Comparison of ENCODE assay signal across 8 mouse cellular contexts in the genomic region with DNA sequence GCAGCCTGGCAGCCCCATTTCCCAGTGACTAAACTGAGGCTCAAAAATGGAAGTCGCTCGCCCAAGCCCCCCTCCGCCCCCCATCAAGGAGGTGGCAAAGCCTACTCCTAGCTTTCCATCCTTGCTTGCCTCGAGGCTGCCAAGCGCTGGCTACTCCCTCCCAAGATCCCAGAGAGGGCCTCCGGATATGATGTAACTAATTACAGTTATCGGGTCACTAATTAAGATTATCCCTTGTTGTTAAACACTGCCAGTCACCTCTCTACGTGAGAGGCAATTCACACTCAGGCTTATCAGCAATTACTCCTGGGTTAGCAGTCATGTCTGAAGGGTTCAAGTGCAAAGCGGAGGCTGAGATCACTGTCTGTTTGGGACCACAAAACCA. TPM values are rescaled to one million over a fixed set of nuclear protein-coding genes. Genes with fewer than 3 reads are reported as not detected.
A peak's percentile ranks its signal among the peaks of the same experiment; 100 is the strongest.
DNase-seq lines count a peak whose midpoint lies in the region; ATAC-seq lines count a peak whose summit lies in the region.

No protein-coding gene starts in this region.

- ATAC-seq in lung, embryonic 15.5 days (ENCODE audit: borderline replicate concordance, extremely low read depth, low FRiP score, low TSS enrichment) = no peak
- no peak; the same call in none of the 2 replicates for ATAC-seq in forebrain, embryonic 16.5 days
- ATAC-seq in liver, embryonic 11.5 days (replicated peaks; ENCODE audit: low FRiP score) = no peak
- ATAC-seq in stomach, embryonic 14.5 days (ENCODE audit: insufficient number of reproducible peaks, insufficient read depth, low FRiP score, low read depth) = peak; percentile 6; the same call in 1 of the 2 replicates
- no peak for ATAC-seq in megakaryocyte, adult 5-6 weeks (ENCODE audit: poor library complexity, severe bottlenecking)

- H3K36me3 ChIP-seq in lung, embryonic 15.5 days = no peaks in the 10 kb centered on the region
- H3K36me3 ChIP-seq in forebrain, embryonic 16.5 days (ENCODE audit: control insufficient read depth, insufficient read depth) = no peaks in the 10 kb centered on the region
- no peaks in the 10 kb centered on the region for H3K36me3 ChIP-seq in liver, embryonic 11.5 days (ENCODE audit: control insufficient read depth, insufficient read depth, low read length)
- no peaks in the 10 kb centered on the region; the same call in none of the 2 replicates for H3K36me3 ChIP-seq in stomach, embryonic 14.5 days (ENCODE audit: control insufficient read depth, insufficient read depth, low read length)

- H3K9me3 ChIP-seq in lung, embryonic 15.5 days = no peaks in the 10 kb centered on the region
- no peaks in the 10 kb centered on the region for H3K9me3 ChIP-seq in forebrain, embryonic 16.5 days (ENCODE audit: control insufficient read depth, low read length)
- H3K9me3 ChIP-seq in liver, embryonic 11.5 days (ENCODE audit: control insufficient read depth, low read length) = no peaks in the 10 kb centered on the region
- H3K9me3 ChIP-seq in stomach, embryonic 14.5 days (ENCODE audit: control insufficient read depth, low read depth, low read length) = no peaks in the 10 kb centered on the region

- peaks cover 35% of the 10 kb centered on the region for H3K4me1 ChIP-seq in lung, embryonic 15.5 days
- peaks cover 46% of the 10 kb centered on the region for H3K4me1 ChIP-seq in forebrain, embryonic 16.5 days (replicated peaks; ENCODE audit: control insufficient read depth, insufficient read depth, low read length)
- peaks cover 4% of the 10 kb centered on the region for H3K4me1 ChIP-seq in liver, embryonic 11.5 days (replicated peaks; ENCODE audit: control insufficient read depth, insufficient read depth, low read length)
- peaks cover 7% of the 10 kb centered on the region for H3K4me1 ChIP-seq in stomach, embryonic 14.5 days (ENCODE audit: control insufficient read depth, insufficient read depth, low read length)

- H3K4me2 ChIP-seq in lung, embryonic 15.5 days = peak overlapping the region; percentile 80
- H3K4me2 ChIP-seq in forebrain, embryonic 16.5 days (ENCODE audit: low read length) = peak overlapping the region; percentile 68
- H3K4me2 ChIP-seq in liver, embryonic 11.5 days = peak overlapping the region; percentile 61
- peak overlapping the region; percentile 82 for H3K4me2 ChIP-seq in stomach, embryonic 14.5 days (replicated peaks; ENCODE audit: low read depth, low read length)

- peak overlapping the region; percentile 88 for H3K9ac ChIP-seq in lung, embryonic 15.5 days
- H3K9ac ChIP-seq in forebrain, embryonic 16.5 days (replicated peaks; ENCODE audit: low read depth, low read length) = peak overlapping the region; percentile 97
- peak overlapping the region; percentile 72; the same call in 1 of the 2 replicates for H3K9ac ChIP-seq in liver, embryonic 11.5 days (ENCODE audit: low read depth, low read length)
- H3K9ac ChIP-seq in stomach, embryonic 14.5 days (replicated peaks; ENCODE audit: low read depth, low read length) = peak overlapping the region; percentile 90

- peak overlapping the region; percentile 87 for H3K27ac ChIP-seq in lung, embryonic 15.5 days
- peak overlapping the region; percentile 89 for H3K27ac ChIP-seq in forebrain, embryonic 16.5 days (ENCODE audit: low read length)
- 0 out of 2 replicates have a peak overlapping the region, but pooled peaks have one; percentile 74 for H3K27ac ChIP-seq in liver, embryonic 11.5 days (ENCODE audit: low read depth, low read length)
- H3K27ac ChIP-seq in stomach, embryonic 14.5 days (ENCODE audit: low read length) = no peak overlapping the region

- no peaks in the 10 kb centered on the region for H3K27me3 ChIP-seq in lung, embryonic 15.5 days
- H3K27me3 ChIP-seq in forebrain, embryonic 16.5 days (replicated peaks; ENCODE audit: control insufficient read depth, insufficient read depth, low read length) = no peaks in the 10 kb centered on the region
- peaks cover 37% of the 10 kb centered on the region for H3K27me3 ChIP-seq in liver, embryonic 11.5 days (replicated peaks; ENCODE audit: control insufficient read depth, insufficient read depth, low read length)
- H3K27me3 ChIP-seq in stomach, embryonic 14.5 days (ENCODE audit: control insufficient read depth, insufficient read depth, low read length) = no peaks in the 10 kb centered on the region

- no peak for DNase-seq in lung, postnatal 36 days
- DNase-seq in liver, embryonic 11.5 days (ENCODE audit: low spot score) = no peak
- DNase-seq in T-cell, adult 2 months (ENCODE audit: low spot score) = no peak
- no peak for DNase-seq in thymus, postnatal 4 days

- peak overlapping the region; percentile 79 for H3K4me3 ChIP-seq in lung, embryonic 15.5 days
- H3K4me3 ChIP-seq in forebrain, embryonic 16.5 days (replicated peaks; ENCODE audit: low read length) = peak overlapping the region; percentile 78
- peak overlapping the region; percentile 60 for H3K4me3 ChIP-seq in liver, embryonic 11.5 days (ENCODE audit: low read depth, low read length)
- peak overlapping the region; percentile 65 for H3K4me3 ChIP-seq in stomach, embryonic 14.5 days (ENCODE audit: low read depth, low read length)

- WGBS in lung, embryonic 15.5 days = 20% methylated on average over 9 of the region's 9 CpGs
- WGBS in forebrain, embryonic 16.5 days = 4% methylated on average over 9 of the region's 9 CpGs
- WGBS in liver, embryonic 11.5 days = 28% methylated on average over 9 of the region's 9 CpGs
- WGBS in stomach, embryonic 14.5 days = 29% methylated on average over 9 of the region's 9 CpGs

RNA-seq across cellular contexts. Expression of a gene that starts 16.6 kb away (rescaled TPM):
- polyA plus RNA-seq in lung, embryonic 15.5 days (2015; fragmentation: Nextera tagmentation; extraction: Ambion mirVana) = 14.8 and 16.6 TPM in 2 replicates
- polyA plus RNA-seq in forebrain, embryonic 16.5 days (2015; fragmentation: Nextera tagmentation; extraction: Ambion mirVana) = 20.5 and 23.0 TPM in 2 replicates
- polyA plus RNA-seq in liver, embryonic 11.5 days (2014; fragmentation: Nextera tagmentation; extraction: Ambion mirVana) = 5.0 and 6.7 TPM in 2 replicates
- 9.9 and 10.5 TPM in 2 replicates for polyA plus RNA-seq in stomach, embryonic 14.5 days (2014; fragmentation: Nextera tagmentation; extraction: Ambion mirVana)
- total RNA-seq in megakaryocyte, adult 5-6 weeks (2015) = 22.8 and 25.3 TPM in 2 replicates
- 72.2 and 83.3 TPM in 2 replicates for total RNA-seq in megakaryocyte, adult 5-6 weeks (2017)

RNA-seq across cellular contexts. Expression of a gene that starts 51.1 kb away (rescaled TPM):
- polyA plus RNA-seq in lung, embryonic 15.5 days (2015; fragmentation: Nextera tagmentation; extraction: Ambion mirVana) = 58.0 and 58.8 TPM in 2 replicates
- 19.1 and 20.1 TPM in 2 replicates for polyA plus RNA-seq in forebrain, embryonic 16.5 days (2015; fragmentation: Nextera tagmentation; extraction: Ambion mirVana)
- 66.7 and 74.5 TPM in 2 replicates for polyA plus RNA-seq in liver, embryonic 11.5 days (2014; fragmentation: Nextera tagmentation; extraction: Ambion mirVana)
- 26.2 and 26.6 TPM in 2 replicates for polyA plus RNA-seq in stomach, embryonic 14.5 days (2014; fragmentation: Nextera tagmentation; extraction: Ambion mirVana)
- total RNA-seq in megakaryocyte, adult 5-6 weeks (2015) = 30.3 and 37.4 TPM in 2 replicates
- total RNA-seq in megakaryocyte, adult 5-6 weeks (2017) = 50.8 and 57.3 TPM in 2 replicates
